Mouse (Mus musculus): ENCODE data around the gene Ndufaf2.
A peak's percentile ranks its signal among the peaks of the same experiment; 100 is the strongest.

Gene Ndufaf2

DNA sequence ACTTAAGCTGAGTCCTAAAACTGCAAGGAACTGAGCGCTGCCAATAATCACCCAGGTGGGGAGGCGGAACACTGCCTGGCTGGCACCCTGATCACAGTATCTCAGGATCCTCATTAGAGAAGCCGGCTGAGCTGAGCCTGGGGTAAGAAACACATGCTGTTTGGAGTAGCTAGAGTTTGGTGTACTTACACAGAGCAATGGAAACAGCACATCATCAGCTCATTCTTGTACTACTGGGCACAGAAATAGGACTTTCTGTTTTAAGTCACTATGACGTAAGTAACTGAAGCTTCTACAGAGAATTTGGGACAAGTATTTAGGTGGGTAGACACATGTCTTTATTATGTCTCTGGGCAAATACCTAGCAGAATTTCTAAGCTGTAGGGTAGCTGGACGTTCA lies 72.4 kb downstream of the Ndufaf2 start:
- no peak for DNase-seq (ENCODE audit: low read depth, low spot score)

DNA sequence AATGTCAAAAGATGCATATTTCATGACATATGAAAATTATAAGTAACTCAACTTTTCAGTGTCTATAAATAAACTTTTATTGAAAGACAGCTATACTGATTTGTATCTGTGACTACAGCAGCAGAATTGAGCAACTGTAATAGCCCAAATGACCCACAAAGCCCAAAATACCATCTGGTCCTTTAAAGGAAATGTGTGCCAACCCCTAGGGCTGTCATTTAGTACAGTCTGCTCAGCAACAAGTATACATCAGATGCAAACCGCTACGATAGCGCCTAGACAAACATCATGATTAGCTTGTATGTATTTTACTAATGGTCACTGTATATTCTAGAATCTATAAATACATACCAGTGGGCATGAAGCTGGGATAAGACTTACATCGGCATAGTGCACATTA lies 74.3 kb downstream of the Ndufaf2 start:
- no peak for DNase-seq (ENCODE audit: low read depth, low spot score)

DNA sequence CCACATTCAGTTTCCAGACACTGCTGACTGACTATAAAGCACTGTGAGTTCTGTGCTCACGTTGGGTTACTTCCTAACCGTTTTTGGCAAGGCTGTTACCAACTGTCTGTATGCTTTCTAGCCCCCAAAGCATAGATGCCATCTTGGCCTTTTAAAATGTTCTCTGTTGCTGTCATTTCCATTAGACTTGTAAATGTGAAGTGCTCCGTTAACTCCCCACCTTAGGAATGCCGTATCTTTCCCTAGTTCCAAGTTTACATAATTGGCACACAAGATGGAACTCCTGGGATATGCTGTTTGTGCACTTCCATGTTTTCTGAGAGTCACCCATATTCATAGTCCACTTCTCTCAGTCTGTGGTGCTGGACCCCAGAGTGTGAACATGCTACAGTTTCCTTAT lies 80.5 kb downstream of the Ndufaf2 start:
- DNase-seq (ENCODE audit: low read depth, low spot score), result no peak

DNA sequence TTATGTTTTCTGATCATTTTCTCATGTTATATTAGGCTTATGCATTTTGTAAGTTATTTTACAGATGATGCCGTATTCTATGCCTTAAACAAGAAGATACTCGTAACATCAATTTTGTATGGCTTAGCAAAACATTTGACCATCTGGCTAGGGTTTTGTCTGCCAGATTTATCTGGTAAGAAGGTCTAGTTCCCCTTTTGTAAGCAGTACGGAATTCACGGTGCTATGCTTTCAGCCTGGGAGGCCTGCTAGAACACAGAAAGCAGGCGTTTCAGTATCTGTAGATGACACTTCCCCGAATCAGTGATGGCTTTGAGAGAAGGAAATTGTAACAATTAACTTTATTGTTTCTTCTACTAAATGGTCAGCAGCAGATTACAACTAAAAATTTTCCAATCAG lies 80.9 kb downstream of the Ndufaf2 start:
- DNase-seq (ENCODE audit: low read depth, low spot score), result no peak

DNA sequence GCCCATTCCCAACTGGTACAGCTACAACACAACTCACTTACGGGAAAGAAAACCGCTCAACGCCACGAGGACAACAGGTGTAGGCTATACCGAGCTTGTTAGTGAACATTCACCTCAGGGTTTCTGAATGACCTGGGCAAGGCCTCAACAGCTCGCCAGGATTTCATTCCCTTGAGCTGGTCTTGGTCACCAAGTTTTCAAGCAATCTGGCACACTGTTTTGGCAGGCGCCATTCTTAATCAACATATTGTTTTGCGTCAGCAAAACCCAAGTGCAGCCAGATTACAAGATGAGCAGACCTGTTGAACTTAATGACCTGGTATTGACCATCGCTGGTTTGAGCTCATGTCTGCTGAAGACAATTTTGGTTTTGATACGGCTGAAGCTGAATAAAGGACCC lies 88.3 kb downstream of the Ndufaf2 start:
- no peak for DNase-seq (ENCODE audit: low read depth, low spot score)

DNA sequence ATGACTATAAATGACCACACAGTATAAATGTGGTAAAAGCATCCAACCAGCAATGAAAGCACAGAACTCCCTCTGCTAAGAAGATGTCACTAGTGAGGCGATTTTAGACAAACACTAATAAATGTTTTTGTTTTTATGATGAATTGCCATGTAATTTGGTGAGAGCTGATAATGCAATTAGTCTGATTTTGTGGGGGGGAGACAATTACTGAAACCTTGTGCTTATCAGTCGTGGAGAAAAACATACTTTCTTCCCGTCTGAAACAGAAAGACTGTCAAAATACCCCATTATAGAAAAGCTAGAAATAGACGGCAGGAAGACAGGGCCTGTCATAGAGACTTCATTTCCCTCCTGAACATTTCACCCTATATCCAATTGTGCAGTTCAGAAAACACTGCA lies 89.3 kb downstream of the Ndufaf2 start:
- DNase-seq (ENCODE audit: low read depth, low spot score), result no peak

DNA sequence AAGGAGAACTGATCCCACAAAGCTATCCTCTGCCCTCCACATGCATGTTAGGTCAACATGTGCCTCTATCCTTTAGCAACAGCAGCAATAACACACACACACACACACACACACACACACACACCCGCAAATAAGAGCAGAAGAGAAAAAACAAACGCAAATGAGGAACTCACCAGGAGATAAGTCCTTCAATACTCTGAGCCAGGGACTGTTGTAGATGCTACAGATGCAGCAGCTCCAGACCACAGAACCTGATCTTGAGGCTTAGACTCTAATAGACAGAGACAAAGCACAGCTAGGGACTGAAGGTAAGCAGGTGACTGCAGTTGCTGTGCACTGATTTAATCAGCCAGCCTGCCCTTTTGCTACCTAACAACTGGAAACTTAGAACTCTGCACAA lies 92.4 kb downstream of the Ndufaf2 start:
- DNase-seq (ENCODE audit: low read depth, low spot score), result no peak

DNA sequence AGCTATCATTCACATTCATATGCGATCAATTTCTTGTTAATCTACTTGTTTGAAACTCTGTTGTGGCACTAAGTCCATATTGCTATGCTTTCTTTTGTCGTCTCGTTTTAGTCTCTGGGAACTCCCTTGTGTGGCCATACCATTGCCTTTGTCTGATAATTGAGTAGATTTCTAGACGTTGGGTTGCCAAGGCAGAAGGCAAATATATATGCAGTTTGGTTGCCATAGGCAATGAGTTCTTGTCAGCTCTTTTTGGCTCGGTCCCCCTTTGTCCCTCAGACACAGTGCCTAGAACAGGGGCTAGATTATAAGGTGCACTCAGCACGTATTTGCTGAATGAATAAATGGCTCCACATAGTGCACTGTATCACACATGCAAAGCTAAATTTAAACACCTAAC lies 94.1 kb downstream of the Ndufaf2 start:
- no peak for DNase-seq (ENCODE audit: low read depth, low spot score)

DNA sequence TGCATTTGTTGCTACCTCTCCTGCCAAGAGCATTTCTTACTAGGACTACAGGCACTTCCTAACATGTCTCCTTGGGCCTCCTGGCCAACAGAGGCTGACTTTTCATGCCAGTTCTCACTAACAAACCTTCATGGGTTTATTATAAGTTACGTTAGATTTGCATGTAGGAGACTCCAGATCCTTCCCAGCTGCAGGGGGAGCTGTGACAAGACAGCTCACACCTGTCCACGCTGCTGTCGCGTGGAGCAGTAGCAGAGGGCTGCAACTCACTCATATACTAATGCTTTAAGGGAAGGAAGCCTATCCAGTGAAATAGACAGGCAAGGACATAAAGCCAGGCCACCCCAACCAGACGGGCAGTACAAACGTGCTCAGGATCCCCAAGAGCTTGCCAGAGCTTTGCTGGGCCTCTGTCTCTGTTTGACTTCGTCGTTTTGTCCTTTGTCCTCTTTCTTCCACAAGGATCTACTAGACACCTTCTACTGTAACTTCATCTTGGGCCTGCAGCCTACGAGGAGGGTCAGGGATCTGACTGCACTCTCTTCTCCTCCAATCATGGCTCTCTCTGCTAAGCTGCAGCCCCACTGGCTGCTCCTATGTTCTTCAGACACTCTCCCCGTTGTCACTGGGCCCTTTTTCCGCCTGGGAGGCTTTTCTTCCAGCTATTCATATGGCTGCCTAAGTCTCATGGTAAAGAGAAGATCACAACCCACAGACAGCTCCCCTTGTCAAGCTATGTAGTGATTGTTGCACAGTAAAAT lies 94.9 kb downstream of the Ndufaf2 start:
- DNase-seq (ENCODE audit: low read depth, low spot score), result no peak

DNA sequence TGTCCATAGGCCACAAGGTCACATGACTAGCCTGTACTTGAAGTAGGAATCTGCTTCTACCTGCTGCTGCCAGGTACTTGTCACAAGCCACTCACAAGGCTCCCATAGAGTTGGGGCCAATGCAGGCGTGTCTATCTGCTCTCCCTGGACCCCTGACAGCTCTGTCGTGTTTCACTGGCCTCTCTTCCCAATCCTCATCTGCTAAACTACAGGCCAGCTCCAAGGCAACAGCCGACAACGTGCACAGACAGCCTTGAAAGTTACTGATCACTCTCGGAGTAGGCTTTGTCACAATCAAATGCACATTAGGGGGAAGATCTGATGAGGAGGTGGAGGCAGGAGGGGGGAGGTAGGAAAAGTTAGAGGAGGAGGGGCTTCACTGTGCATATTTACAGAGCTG lies 95.5 kb downstream of the Ndufaf2 start:
- no peak for DNase-seq (ENCODE audit: low read depth, low spot score)

DNA sequence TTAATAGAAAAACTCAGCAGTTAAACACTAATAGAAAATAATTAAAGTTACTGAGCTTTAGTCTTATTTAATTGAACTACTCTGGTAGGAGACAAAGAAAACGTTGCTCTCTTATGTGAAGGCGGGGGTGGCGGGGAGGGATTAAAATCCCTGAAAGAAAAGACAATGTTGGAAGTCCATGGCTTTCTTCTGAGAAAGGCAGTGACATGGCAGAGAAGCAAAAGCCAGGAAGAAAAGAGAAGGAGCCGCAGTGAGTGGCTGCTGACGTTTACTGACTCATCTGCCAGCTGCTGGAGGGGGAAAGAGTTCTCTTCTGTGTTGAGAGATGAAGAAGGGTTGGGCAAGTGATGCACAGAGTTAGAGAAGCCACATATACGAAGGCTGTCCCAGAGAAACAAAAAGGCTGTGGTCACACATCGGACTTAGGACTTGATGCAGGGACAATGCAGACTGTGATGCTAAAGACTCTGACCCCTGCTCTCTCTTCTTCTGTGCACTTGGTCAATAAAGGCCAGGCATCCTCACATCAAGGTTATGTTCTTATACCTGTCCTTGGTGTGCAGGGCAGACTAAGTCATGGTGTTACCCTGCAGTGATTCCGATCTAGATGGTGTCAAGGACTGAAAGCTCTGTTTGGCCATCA lies 97.4 kb downstream of the Ndufaf2 start:
- DNase-seq (ENCODE audit: low read depth, low spot score), result no peak

DNA sequence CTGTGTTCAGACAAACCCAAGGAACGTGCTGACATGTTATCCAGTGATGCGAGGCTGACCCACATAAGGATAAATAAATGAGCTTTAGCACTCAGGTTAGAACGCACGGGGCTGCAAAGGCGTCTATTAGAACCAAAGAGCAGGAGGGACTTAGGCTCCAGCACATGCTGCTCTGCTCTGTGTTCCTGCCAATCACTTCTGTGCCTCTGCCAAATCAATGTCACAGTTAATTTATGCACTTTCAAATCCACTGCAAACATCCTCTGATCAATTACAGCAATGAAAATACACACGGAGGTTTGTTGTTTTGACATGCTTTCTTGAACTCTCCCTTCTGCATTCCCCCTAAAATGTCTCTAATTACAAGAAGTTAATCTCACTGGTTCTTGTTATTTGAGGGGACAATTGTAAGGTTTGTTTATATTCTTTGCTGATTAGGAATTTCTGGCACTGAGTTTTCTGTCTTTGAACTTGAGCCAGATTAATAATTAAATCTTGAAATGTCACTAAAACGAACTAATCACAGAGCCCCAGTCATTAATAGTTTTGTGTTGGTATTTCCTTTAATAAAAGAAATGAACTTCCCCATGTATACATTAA lies 98.0 kb downstream of the Ndufaf2 start:
- no peak for DNase-seq (ENCODE audit: low read depth, low spot score)

DNA sequence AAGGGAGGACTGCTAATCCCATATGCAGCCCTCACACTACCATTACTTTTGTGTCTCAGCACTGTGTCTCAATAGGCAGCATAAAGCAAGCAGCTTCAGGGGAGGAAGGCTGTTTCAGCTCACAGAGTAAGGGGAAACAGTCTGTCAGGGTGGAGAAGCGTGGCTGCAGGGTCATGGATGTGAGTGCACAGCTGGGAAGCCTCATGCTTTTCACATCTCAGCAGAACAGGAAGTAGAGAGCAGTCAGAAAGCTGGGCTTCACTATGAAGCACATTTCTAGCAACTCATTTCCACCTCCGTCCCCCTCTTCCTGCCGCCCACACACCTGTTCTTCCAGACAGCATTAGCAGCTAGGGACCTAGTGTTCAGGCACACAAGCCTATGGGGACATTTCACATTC lies 101.5 kb downstream of the Ndufaf2 start:
- no peak for DNase-seq (ENCODE audit: low read depth, low spot score)

DNA sequence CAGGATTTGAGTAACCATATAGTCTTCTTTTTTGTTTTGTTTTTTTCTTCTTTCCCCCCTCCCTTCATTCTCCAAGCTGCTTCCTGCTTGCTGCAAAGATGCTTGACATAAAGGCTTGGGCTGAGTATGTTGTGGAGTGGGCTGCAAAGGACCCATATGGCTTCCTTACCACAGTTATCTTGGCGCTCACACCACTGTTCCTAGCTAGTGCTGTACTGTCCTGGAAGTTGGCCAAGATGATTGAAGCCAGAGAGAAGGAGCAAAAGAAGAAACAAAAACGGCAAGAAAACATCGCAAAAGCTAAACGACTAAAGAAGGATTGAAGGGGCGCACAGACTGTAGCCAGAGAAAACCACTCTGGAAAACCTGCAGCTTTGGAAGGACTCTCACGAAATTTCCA lies 111.1 kb downstream of the Ndufaf2 start:
- no peak for DNase-seq (ENCODE audit: low read depth, low spot score)

DNA sequence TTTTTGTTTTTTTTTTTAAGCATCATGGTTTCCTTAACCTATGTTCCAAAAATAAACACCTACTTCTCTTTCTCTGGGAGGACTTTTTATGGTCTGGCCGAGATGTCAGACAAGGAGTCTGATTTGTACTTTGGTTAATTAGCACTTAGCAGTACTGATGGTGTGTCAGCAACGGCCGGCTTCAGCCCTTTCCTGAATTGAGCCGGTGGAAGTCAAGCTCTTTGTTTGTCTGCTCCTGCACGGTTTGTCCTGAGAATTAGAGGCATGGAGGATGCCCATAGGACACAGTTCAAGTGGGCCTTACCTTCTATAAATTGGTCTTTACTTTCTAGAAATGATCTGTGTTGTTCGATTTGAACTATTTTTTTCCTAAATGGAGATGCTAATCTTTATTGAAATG lies 111.5 kb downstream of the Ndufaf2 start:
- no peak for DNase-seq (ENCODE audit: low read depth, low spot score)

DNA sequence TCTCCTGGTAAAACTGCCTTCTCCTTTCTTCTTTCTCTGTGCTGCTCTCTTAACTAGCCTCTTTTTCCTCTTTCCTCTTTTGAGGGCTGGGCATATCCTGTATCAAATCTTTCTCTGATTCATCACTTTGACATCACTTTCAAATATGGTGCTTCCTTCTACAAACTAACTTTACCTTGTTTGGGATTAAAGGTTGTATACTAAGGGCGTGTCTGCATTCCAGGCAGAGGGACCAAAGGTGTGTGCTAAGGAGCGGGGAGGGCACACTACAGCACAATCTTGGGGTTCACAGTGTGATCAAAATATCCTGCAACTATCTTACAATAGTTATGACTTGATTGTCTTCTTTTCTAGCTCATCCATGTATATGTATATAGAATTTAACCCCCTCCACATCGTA lies 112.4 kb downstream of the Ndufaf2 start:
- DNase-seq (ENCODE audit: low read depth, low spot score), result no peak

DNA sequence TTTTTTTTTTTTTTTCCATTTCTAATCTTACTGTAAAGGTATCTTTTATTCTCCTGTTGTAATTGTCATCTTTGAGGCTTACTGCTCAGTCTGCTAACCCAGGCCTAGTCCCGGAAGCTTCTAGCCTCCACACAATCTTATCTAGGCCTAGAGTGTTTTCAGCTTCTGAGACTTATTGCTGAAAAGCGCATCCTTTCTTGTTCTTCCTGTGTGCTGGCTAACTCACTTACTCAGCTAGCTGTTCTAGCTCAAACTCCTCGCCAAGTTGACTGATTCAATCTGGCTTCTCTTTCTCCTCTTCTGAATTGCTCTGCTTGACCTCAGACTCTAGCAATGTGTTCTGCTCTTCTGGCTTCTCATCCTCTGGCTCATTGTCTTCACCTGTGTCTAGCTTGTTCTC lies 112.8 kb downstream of the Ndufaf2 start:
- DNase-seq (ENCODE audit: low read depth, low spot score), result no peak

DNA sequence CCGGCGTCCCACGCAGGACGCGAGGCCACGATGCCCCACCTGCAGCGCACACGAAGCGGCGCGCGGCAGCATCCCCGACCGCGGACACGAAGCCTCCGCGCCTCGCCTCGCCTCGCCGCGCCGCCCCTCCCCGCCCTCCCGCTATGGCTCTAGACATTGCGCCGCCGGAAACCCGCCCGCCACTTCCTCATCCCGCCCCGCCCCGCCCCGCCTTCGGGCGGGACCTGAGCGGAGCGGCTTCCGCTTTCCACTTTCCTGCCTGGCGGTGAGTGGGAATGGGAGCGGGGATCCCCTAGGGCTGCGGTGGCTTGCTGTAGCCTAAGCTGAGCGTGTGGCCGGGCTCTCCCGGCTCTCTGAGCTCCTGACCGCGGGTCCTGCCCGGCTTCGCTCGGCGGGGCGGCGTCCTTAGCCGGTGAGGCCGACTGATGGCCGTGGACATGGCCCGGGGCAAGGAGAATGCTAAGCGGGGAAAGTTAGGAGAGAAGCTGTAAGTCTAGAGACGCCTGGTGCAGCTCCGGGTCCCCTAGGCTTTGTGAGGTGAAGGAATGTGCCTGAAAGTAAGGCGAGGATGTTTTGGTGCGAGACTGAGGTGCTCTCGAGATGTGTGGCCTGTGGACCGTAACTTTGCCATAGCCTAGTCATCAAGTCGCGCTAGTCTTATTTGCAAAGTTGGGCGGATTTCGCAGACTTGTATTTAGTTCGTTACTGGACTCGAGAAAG lies 114.0 kb downstream of the Ndufaf2 start, which contains the start of gene Smim15:
TSS of gene Smim15 (plus strand) at position 225 of the 720 bp plus-strand sequence.
- DNase-seq (ENCODE audit: low read depth, low spot score), result peak; percentile 73

DNA sequence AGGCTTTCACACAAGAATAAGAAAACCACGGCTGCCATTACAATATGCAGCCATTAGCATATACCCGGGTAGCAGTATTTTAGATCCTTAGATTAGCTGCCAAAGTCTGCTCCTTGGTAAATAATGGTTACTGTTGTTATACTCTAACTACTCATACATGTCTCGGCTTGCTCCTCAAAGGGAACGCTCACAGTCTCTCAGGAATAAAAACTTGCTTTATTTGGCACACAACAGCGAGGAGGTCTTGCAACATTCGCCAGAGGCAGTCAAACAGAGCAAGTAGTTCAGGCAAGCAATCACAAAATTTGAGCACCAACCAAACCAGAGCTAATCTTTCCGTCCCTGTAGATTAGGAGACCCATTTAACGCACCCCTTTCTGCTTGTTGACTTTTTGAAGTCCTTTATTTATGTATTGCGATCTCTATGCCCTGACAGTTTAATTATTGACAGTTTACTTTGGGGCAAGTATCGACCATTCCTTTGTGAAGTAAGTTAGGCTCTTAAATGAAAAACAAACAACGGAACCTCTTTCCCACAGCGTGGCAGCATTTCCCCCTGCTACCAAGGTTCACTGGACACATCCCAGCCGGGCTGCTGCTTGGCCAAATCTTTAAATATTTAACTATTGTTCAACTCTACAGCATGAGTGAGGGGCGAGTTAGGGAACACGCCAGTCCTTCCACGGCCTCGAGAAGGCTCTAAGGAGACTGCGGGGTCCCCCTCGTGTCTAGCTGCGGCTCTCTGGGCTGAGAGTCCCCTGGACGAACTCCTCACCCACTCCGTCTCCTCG lies 114.8 kb downstream of the Ndufaf2 start:
- no peak for DNase-seq (ENCODE audit: low read depth, low spot score)

DNA sequence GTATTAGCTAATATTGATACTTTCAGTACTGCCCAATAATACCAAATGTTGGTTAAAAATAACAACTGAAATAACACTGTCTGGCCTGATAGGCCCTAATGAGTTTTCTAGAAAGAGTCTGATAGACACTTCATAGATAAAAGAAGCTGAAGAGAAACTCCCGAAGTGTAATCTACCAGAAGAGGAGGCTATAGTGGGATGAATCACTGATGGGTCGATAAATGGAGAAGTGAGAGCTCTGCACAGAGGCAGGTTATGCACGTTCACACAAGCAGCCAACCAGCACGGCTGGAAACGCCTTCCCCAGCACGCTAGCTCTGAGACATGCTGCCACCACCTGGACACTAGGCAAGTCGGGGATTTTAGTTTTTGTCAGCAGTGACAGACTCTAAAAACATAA lies 117.1 kb downstream of the Ndufaf2 start:
- peak; percentile 48 for DNase-seq (ENCODE audit: low read depth, low spot score)

DNA sequence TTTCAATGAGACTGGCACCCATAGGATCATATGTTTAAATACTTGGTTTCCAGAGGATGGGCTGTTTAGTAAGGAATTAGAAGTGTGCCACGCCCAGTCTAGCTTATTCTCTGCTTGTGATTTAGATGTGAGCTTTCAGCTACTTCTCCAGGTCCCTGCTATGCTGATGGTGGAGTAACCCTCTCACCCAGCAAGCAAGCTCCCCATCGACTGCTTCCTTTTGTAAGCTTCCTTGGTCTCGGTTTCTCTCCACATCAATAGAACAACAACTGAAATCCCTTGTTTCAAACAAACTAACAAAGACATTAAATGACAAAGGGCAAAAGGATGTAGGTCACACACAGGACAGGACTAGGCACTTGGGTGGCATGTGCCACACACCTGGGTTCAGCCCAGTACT lies 118.0 kb downstream of the Ndufaf2 start:
- no peak for DNase-seq (ENCODE audit: low read depth, low spot score)

DNA sequence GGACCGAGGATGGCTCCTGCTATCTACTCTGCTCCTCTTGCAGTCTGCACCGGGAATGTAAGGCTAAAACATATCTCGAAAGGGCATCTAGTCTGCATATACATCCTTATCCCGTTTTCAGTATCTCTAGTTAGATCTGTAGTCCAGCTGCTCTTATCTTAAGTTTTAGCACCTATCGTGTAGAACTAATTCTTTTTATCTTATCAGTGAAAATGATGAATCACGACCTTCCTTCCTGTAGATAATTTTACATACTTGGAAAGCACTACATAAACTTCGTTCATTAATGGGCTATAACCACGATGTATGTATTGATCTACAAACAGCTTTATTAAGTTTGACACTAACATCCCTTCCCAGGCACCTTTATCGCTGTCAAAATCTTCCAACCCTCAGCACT lies 118.5 kb downstream of the Ndufaf2 start:
- DNase-seq (ENCODE audit: low read depth, low spot score), result no peak

Measured in retina, adult 2 months (tissue).